Mouse (Mus musculus) erythroblast, embryonic 14.5 days (primary cell): ENCODE data around the gene Ubap2. TPM values are rescaled to one million over a fixed set of nuclear protein-coding genes. Genes with fewer than 3 reads are reported as not detected.

ENCODE experiments used
- H3K27me3 ChIP-seq: 2 replicates; pipeline ENCODE4 v1.6.1; 2012; ENCODE audit warnings: inconsistent platforms; ENCODE audit not compliant: control insufficient read depth
- H3K36me3 ChIP-seq: 2 replicates; pipeline ENCODE4 v1.6.1; 2012; ENCODE audit warnings: mild to moderate bottlenecking, inconsistent platforms; ENCODE audit not compliant: control insufficient read depth
- H3K4me1 ChIP-seq: 2 replicates; pipeline ENCODE4 v1.6.1; 2012; ENCODE audit warnings: inconsistent platforms; ENCODE audit not compliant: control insufficient read depth
- H3K4me3 ChIP-seq: replicated peaks from 2 replicates; pipeline ENCODE3; 2012; ENCODE audit warnings: moderate library complexity, mild to moderate bottlenecking, inconsistent platforms
- H3K9me3 ChIP-seq: 2 replicates; pipeline ENCODE4 v1.6.1; 2012; ENCODE audit warnings: low read length, inconsistent platforms, mixed read lengths; ENCODE audit not compliant: control insufficient read depth
- GATA1 ChIP-seq: IDR thresholded peaks from 2 replicates; pipeline ENCODE4 v1.6.1; 2012; ENCODE audit warnings: low read length, inconsistent platforms, mixed read lengths
- TAL1 ChIP-seq: IDR thresholded peaks from 3 replicates; pipeline ENCODE4 v1.6.1; 2012; ENCODE audit warnings: low read length, inconsistent platforms, mixed read lengths
- polyA plus RNA-seq: library from polyadenylated mRNA; stranded (reverse); fragments of >175 nt; gene quantifications from 2 replicates; pipeline ENCODE4 v1.2.3, GENCODE M21; 2012

Gene Ubap2
- polyA plus RNA-seq, 1 experiment: 63.9 TPM

DNA sequence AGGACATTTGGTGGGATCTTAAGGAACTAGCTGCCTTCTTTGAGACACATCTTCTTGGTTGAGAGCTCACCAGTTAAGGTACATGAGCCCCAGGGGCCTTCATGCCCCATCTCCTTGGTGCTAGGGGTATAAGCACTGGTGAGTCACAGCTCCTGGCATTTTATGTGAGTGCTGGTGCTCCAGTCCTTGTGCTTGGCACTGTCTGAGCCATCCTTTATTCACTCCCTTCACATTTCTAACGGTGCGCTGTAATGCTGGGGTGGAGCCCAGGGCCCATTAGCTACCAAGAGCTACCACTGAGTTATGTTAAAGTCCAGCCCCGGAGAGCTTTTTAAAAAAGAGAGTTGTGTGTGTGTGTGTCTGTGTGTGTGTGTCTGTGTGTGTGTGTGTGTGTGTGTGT lies 121.8 kb downstream of the Ubap2 start:
- no peak for TF ChIP-seq GATA1
- TF ChIP-seq TAL1: no peak
- H3K4me3 ChIP-seq: no peak overlapping the region
- H3K36me3 ChIP-seq: peaks cover 46% of the 10 kb centered on the region
- no peaks in the 10 kb centered on the region for H3K27me3 ChIP-seq
- H3K9me3 ChIP-seq: no peaks in the 10 kb centered on the region
- peaks cover 33% of the 10 kb centered on the region for H3K4me1 ChIP-seq

DNA sequence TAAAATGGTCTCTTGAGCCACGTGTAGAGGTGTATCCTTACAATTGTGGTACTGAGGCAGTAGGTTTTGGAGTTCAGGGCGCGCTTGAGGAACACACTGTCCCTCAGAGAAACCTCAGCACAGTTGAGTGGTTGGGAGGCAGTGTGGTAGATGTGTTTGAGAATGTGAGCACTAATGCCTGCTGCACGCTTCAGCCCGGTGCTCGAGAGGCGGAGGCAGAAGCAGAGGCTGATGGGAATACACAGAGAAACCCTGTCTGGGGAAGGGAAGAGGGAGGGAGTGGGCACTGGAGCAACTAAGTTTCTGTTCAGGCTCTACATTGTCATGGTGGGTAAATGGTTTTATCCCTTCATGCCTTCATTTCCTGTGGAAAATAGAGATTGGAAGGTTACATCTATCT lies 123.8 kb downstream of the Ubap2 start:
- Histone ChIP-seq H3K9me3 (no peaks in the 10 kb centered on the region), H3K4me3 (no peak overlapping the region), H3K27me3 (no peaks in the 10 kb centered on the region), H3K4me1 (peaks cover 20% of the 10 kb centered on the region), H3K36me3 (peaks cover 52% of the 10 kb centered on the region)
- TF ChIP-seq GATA1 (no peak), TAL1 (no peak)

DNA sequence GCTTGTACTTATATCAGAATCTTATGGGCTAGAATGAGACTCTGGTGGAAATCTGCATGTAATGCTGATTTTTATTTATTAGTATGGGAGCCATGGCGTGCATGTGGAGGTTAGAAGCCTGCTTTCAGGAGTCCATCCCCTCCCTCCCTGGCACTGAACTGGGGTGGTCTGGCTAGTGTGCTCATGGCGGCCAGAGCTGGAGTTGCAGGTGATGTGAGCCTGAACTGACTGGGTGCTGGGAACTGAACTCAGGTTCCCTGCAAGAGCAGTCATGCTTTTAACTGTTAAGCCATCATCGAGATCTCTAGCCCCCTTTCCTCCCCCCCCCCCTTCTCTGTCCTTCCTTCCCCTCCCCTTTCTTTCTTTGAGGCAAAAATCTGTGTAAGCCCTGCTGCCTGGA lies 125.1 kb downstream of the Ubap2 start:
- peaks cover 61% of the 10 kb centered on the region for H3K36me3 ChIP-seq
- no peaks in the 10 kb centered on the region for H3K27me3 ChIP-seq
- H3K9me3 ChIP-seq: no peaks in the 10 kb centered on the region
- no peak overlapping the region for H3K4me3 ChIP-seq
- peaks cover 19% of the 10 kb centered on the region for H3K4me1 ChIP-seq
- TF ChIP-seq GATA1: no peak
- no peak for TF ChIP-seq TAL1

Other genes starting within 250 kb of the Ubap2 start
- not detected in 2 replicates for gene Aqp7, start 227.0 kb downstream of the Ubap2 start, polyA plus RNA-seq
- gene Aqp3, start 177.0 kb downstream of the Ubap2 start, polyA plus RNA-seq: 3.0 and 4.8 TPM in 2 replicates
- 1.3 and 1.6 TPM in 2 replicates for gene Nol6, start 150.7 kb downstream of the Ubap2 start, polyA plus RNA-seq
- 15.9 and 16.5 TPM in 2 replicates for gene Ube2r2, start 139.4 kb downstream of the Ubap2 start, polyA plus RNA-seq
- gene Dcaf12, start 39.7 kb upstream of the Ubap2 start, polyA plus RNA-seq: 14.1 and 15.2 TPM in 2 replicates
- gene Ubap1, start 73.9 kb upstream of the Ubap2 start, polyA plus RNA-seq: 7.0 and 7.3 TPM in 2 replicates
- 0.38 and 1.3 TPM in 2 replicates for gene Kif24, start 189.7 kb upstream of the Ubap2 start, polyA plus RNA-seq
- gene Nudt2, start 190.0 kb upstream of the Ubap2 start, polyA plus RNA-seq: 0.55 and 1.5 TPM in 2 replicates
- not detected in 2 replicates for gene AI464131, start 227.9 kb upstream of the Ubap2 start, polyA plus RNA-seq
- 0.11 TPM in 1 of 2 replicates, not detected in the other for gene 1110017D15Rik, start 242.2 kb upstream of the Ubap2 start, polyA plus RNA-seq